Mouse (Mus musculus): ENCODE results near the gene Amer2.

GRCm38 (mm10) chr14:60414691-60415090, 41.6 kb downstream of the Amer2 start:
- no peak for TF ChIP-seq ZMIZ1 (IDR thresholded peaks at IDR 0.05; ENCODE audit: low read depth, low read length)
- no peak for TF ChIP-seq POLR2A (IDR thresholded peaks at IDR 0.05; ENCODE audit: low read depth, low read length)

Measured in CH12.LX (cell line).